Mouse (Mus musculus) midbrain, postnatal 0 days (tissue): ENCODE measurements around the gene Lsm3. TPM values are rescaled to one million over a fixed set of nuclear protein-coding genes. Genes with fewer than 3 reads are reported as not detected.

Source experiments
- ATAC-seq: fragments of 200-750 bp; cut with Nextera tagmentation; 2 replicates; pipeline ENCODE4 v1.8.0; 2017; ENCODE audit warnings: moderate number of reproducible peaks, mild to moderate bottlenecking, moderate TSS enrichment, moderate library complexity; ENCODE audit not compliant: low FRiP score
- DNase-seq: peaks from one replicate; pipeline ENCODE4 v3.0.0-alpha.2; 2015; ENCODE audit warnings: low spot score
- H3K27ac ChIP-seq: fragments of 300-500 bp; sonication (generic); 2 replicates; pipeline ENCODE4 v1.5.1; 2014; ENCODE audit warnings: low read depth, mild to moderate bottlenecking, low read length, mixed read lengths
- H3K27me3 ChIP-seq: fragments of 300-500 bp; sonication (generic); 2 replicates; pipeline ENCODE4 v1.6.1; 2014; ENCODE audit warnings: low read length, control low read depth, mixed read lengths; ENCODE audit not compliant: insufficient read depth
- H3K36me3 ChIP-seq: fragments of 300-500 bp; sonication (generic); 2 replicates; pipeline ENCODE4 v1.6.1; 2014; ENCODE audit warnings: low read length, control low read depth, mixed read lengths; ENCODE audit not compliant: insufficient read depth
- H3K4me1 ChIP-seq: fragments of 300-500 bp; sonication (generic); 2 replicates; pipeline ENCODE4 v1.6.1; 2014; ENCODE audit warnings: mild to moderate bottlenecking, control low read depth, antibody characterized with exemption, low read length, mixed read lengths; ENCODE audit not compliant: insufficient read depth
- H3K4me2 ChIP-seq: fragments of 300-500 bp; sonication (generic); 2 replicates; pipeline ENCODE4 v1.6.1; 2014; ENCODE audit warnings: low read depth, mild to moderate bottlenecking, low read length, mixed read lengths; ENCODE audit not compliant: poor library complexity, severe bottlenecking
- H3K4me3 ChIP-seq: fragments of 300-500 bp; sonication (generic); 2 replicates; pipeline ENCODE4 v1.5.1; 2014; ENCODE audit warnings: low read depth, mild to moderate bottlenecking, low read length, moderate library complexity
- H3K9ac ChIP-seq: fragments of 300-500 bp; sonication (generic); replicated peaks from 2 replicates; pipeline ENCODE4 v1.6.1; 2014; ENCODE audit warnings: mild to moderate bottlenecking, low read length, moderate library complexity, mixed read lengths; ENCODE audit not compliant: poor library complexity, severe bottlenecking
- H3K9me3 ChIP-seq: fragments of 300-500 bp; sonication (generic); 2 replicates; pipeline ENCODE4 v1.6.1; 2016; ENCODE audit warnings: low read length, control low read depth
- CTCF ChIP-seq: IDR thresholded peaks from 2 replicates; pipeline ENCODE4 v1.5.1; 2016; ENCODE audit warnings: antibody characterized with exemption, mild to moderate bottlenecking
- WGBS: fragments of 180-500 bp; shearing (Covaris S2); extraction: QIAGEN DNeasy Blood & Tissue Kit; methylation state at CpG from one replicate; pipeline ENCODE4 v1.1.7; 2014; 5-methylcytosine and 5-hydroxymethylcytosine counted together
- polyA plus RNA-seq: library from polyadenylated mRNA; unstranded; fragments of >200 nt; fragmentation: Nextera tagmentation; extraction: Ambion mirVana; gene quantifications from 2 replicates; pipeline ENCODE4 v1.2.1, GENCODE M21; 2015
- total RNA-seq: library from RNA; depleted of rRNA; stranded (reverse); fragments of >200 nt; gene quantifications from 2 replicates; pipeline ENCODE4 v1.2.3, GENCODE M21; 2014

The Lsm3 gene
- total and polyA plus RNA-seq, 2 experiments from 2014 or later: 38.6 to 169 TPM

- DNase-seq: peak; percentile 99
- peak; percentile 34 for TF ChIP-seq CTCF
- H3K27me3 ChIP-seq: no peaks in the 10 kb centered on the region
- H3K9me3 ChIP-seq: no peaks in the 10 kb centered on the region
- peak within 1 kb of the TSS; percentile 75 for H3K27ac ChIP-seq
- WGBS: under 1% methylated on average over 74 of the region's 74 CpGs
- H3K4me3 ChIP-seq: peak within 1 kb of the TSS; percentile 85
- peaks cover 15% of the 10 kb centered on the region for H3K36me3 ChIP-seq
- peak within 1 kb of the TSS; percentile 77 for H3K9ac ChIP-seq
- H3K4me1 ChIP-seq: peaks cover 13% of the 10 kb centered on the region
- ATAC-seq: peak; percentile 92
- H3K4me2 ChIP-seq: peak within 1 kb of the TSS; percentile 83
These were observed 42.6 kb upstream of the Lsm3 start, which contains the start of the genes Chchd4 and Tmem43 for GRCm38 (mm10) chr6:91472868-91473804. TSS of gene Chchd4 (minus strand) at chr6:91473546. TSS of gene Tmem43 (plus strand) at chr6:91473703.

GRCm38 (mm10) chr6:91473805-91474440, 41.8 kb upstream of the Lsm3 start:
- Histone ChIP-seq H3K36me3 (peaks cover 13% of the 10 kb centered on the region), H3K4me2 (peak overlapping the region; percentile 83), H3K27ac (peak overlapping the region; percentile 47; the same call in 1 of the 2 replicates), H3K27me3 (no peaks in the 10 kb centered on the region), H3K4me3 (peak overlapping the region; percentile 85), H3K4me1 (peaks cover 13% of the 10 kb centered on the region), H3K9me3 (no peaks in the 10 kb centered on the region), H3K9ac (peak overlapping the region; percentile 77)
- WGBS: under 1% methylated on average over 27 of the region's 27 CpGs
- TF ChIP-seq CTCF: no peak
- DNase-seq (no peak), ATAC-seq (peak; percentile 38)

GRCm38 (mm10) chr6:91474441-91475190, 41.1 kb upstream of the Lsm3 start:
- H3K27ac ChIP-seq: no peak overlapping the region

GRCm38 (mm10) chr6:91476541-91476940, 39.2 kb upstream of the Lsm3 start:
- H3K36me3 ChIP-seq: peaks cover 36% of the 10 kb centered on the region
- TF ChIP-seq CTCF: no peak
- peaks cover 13% of the 10 kb centered on the region for H3K4me1 ChIP-seq
- no peak overlapping the region for H3K9ac ChIP-seq
- H3K9me3 ChIP-seq: no peaks in the 10 kb centered on the region
- no peak overlapping the region for H3K4me3 ChIP-seq
- H3K27ac ChIP-seq: no peak overlapping the region
- ATAC-seq: no peak
- no peaks in the 10 kb centered on the region for H3K27me3 ChIP-seq
- 90% methylated on average over 2 of the region's 2 CpGs for WGBS
- no peak overlapping the region for H3K4me2 ChIP-seq
- DNase-seq: no peak

More at GRCm38 (mm10) chr6:91474441-91475190, 41.1 kb upstream of the Lsm3 start:
- peak overlapping the region; percentile 85 for H3K4me3 ChIP-seq
- no peak for TF ChIP-seq CTCF
- DNase-seq: no peak
- H3K9me3 ChIP-seq: no peaks in the 10 kb centered on the region
- H3K4me2 ChIP-seq: peak overlapping the region; percentile 83
- peak overlapping the region; percentile 77 for H3K9ac ChIP-seq
- H3K4me1 ChIP-seq: peaks cover 13% of the 10 kb centered on the region
- no peaks in the 10 kb centered on the region for H3K27me3 ChIP-seq
- WGBS: 46% methylated on average over 9 of the region's 9 CpGs
- peaks cover 20% of the 10 kb centered on the region for H3K36me3 ChIP-seq
- no peak for ATAC-seq

GRCm38 (mm10) chr6:91483371-91483770, 32.4 kb upstream of the Lsm3 start:
- no peaks in the 10 kb centered on the region for H3K27me3 ChIP-seq
- ATAC-seq (no peak), DNase-seq (no peak)
- H3K9me3 ChIP-seq: no peaks in the 10 kb centered on the region
- TF ChIP-seq CTCF: no peak
- H3K4me2 ChIP-seq: no peak overlapping the region
- H3K9ac ChIP-seq: no peak overlapping the region
- H3K36me3 ChIP-seq: peaks cover 84% of the 10 kb centered on the region
- no peaks in the 10 kb centered on the region for H3K4me1 ChIP-seq
- no peak overlapping the region for H3K27ac ChIP-seq
- H3K4me3 ChIP-seq: no peak overlapping the region
- 96% methylated on average over 2 of the region's 2 CpGs for WGBS
